Mouse (Mus musculus): ENCODE measurements at regions not wholly inside any gene's neighbourhood (a gene's known extent, or its start where the extent isn't known, plus 50 kb on each side); places are given as distances from the start of the nearest gene placed in this dataset.
A peak's percentile ranks its signal among the peaks of the same experiment; 100 is the strongest.

DNA sequence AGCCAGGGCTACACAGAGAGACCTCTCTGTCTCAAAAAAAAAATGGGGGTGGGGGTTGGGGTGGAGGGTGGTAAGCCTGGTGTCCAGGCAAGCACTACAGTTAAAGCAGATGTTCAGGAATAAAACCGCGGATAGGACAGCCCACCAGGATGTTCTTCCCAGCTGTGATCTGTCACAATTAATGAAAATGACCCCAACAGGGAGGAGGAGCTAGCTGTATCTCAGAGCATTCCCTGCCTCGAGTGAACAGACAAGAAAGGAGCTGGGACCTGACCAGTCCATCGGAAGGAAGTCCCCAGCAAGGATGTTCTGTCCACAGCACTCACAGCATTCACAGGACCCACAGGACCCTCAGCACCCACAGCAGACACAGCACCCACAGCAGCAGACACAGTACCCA, 80.4 kb downstream of the Utp6 start:
- Histone ChIP-seq H3K27me3 (ENCODE audit: control insufficient read depth, insufficient read depth, insufficient read length) (no peaks in the 10 kb centered on the region), H3K4me3 (ENCODE audit: insufficient read depth, poor library complexity, severe bottlenecking) (no peak overlapping the region), H3K79me2 (ENCODE audit: control insufficient read depth, insufficient read depth) (no peaks in the 10 kb centered on the region), H3K36me3 (ENCODE audit: control insufficient read depth, insufficient read depth) (no peaks in the 10 kb centered on the region), H3K79me3 (ENCODE audit: low read depth) (no peaks in the 10 kb centered on the region), H3ac (ENCODE audit: control insufficient read depth, insufficient read length, low read depth) (no peak overlapping the region)
- TF ChIP-seq CTCF (IDR thresholded peaks at IDR 0.05; ENCODE audit: control insufficient read depth, insufficient read depth, insufficient read length) (no peak), CEBPB (IDR thresholded peaks at IDR 0.05; ENCODE audit: low read depth) (no peak), FOSL1 (IDR thresholded peaks at IDR 0.05; ENCODE audit: insufficient read depth, low read length, poor library complexity, severe bottlenecking) (no peak), MAX (IDR thresholded peaks at IDR 0.05) (no peak), MYOD1 (IDR thresholded peaks at IDR 0.05; ENCODE audit: control insufficient read depth, insufficient read length, low read depth) (no peak), USF1 (IDR thresholded peaks at IDR 0.05; ENCODE audit: low read depth) (no peak), MYOG (IDR thresholded peaks at IDR 0.05; ENCODE audit: control insufficient read depth, extremely low read depth, insufficient read length) (no peak)

GRCm38 (mm10) chr11:79878091-79878490, 84.1 kb downstream of the Utp6 start:
- Histone ChIP-seq H3K79me2 (ENCODE audit: control insufficient read depth, insufficient read depth) (no peaks in the 10 kb centered on the region), H3K36me3 (ENCODE audit: control insufficient read depth, insufficient read depth) (no peaks in the 10 kb centered on the region), H3ac (ENCODE audit: control insufficient read depth, insufficient read length, low read depth) (no peak overlapping the region), H3K4me3 (ENCODE audit: insufficient read depth, poor library complexity, severe bottlenecking) (no peak overlapping the region), H3K79me3 (ENCODE audit: low read depth) (no peaks in the 10 kb centered on the region), H3K27me3 (ENCODE audit: control insufficient read depth, insufficient read depth, insufficient read length) (no peaks in the 10 kb centered on the region)
- TF ChIP-seq USF1 (IDR thresholded peaks at IDR 0.05; ENCODE audit: low read depth) (no peak), CEBPB (IDR thresholded peaks at IDR 0.05; ENCODE audit: low read depth) (no peak)

- Histone ChIP-seq H3K36me3 (ENCODE audit: control insufficient read depth, insufficient read depth) (no peaks in the 10 kb centered on the region), H3K4me3 (ENCODE audit: insufficient read depth, poor library complexity, severe bottlenecking) (no peak overlapping the region), H3K79me2 (ENCODE audit: control insufficient read depth, insufficient read depth) (no peaks in the 10 kb centered on the region), H3K79me3 (ENCODE audit: low read depth) (no peaks in the 10 kb centered on the region), H3ac (ENCODE audit: control insufficient read depth, insufficient read length, low read depth) (no peak overlapping the region), H3K27me3 (ENCODE audit: control insufficient read depth, insufficient read depth, insufficient read length) (no peaks in the 10 kb centered on the region)
- TF ChIP-seq MYOG (IDR thresholded peaks at IDR 0.05; ENCODE audit: control insufficient read depth, extremely low read depth, insufficient read length) (no peak), CEBPB (IDR thresholded peaks at IDR 0.05; ENCODE audit: low read depth) (no peak), USF1 (IDR thresholded peaks at IDR 0.05; ENCODE audit: low read depth) (no peak), MYOD1 (IDR thresholded peaks at IDR 0.05; ENCODE audit: control insufficient read depth, insufficient read length, low read depth) (no peak), CTCF (IDR thresholded peaks at IDR 0.05; ENCODE audit: control insufficient read depth, insufficient read depth, insufficient read length) (no peak), FOSL1 (IDR thresholded peaks at IDR 0.05; ENCODE audit: insufficient read depth, low read length, poor library complexity, severe bottlenecking) (no peak), MAX (IDR thresholded peaks at IDR 0.05) (no peak)
Measured at GRCm38 (mm10) chr11:79877184-79877745, 84.9 kb downstream of the Utp6 start.

GRCm38 (mm10) chr11:79871783-79872628, 90.2 kb downstream of the Utp6 start:
- no peak for TF ChIP-seq CEBPB (IDR thresholded peaks at IDR 0.05; ENCODE audit: low read depth)
- no peak for TF ChIP-seq CTCF (IDR thresholded peaks at IDR 0.05; ENCODE audit: control insufficient read depth, insufficient read depth, insufficient read length)
- no peak for TF ChIP-seq FOSL1 (IDR thresholded peaks at IDR 0.05; ENCODE audit: insufficient read depth, low read length, poor library complexity, severe bottlenecking)
- TF ChIP-seq MAX (IDR thresholded peaks at IDR 0.05) = no peak
- TF ChIP-seq USF1 (IDR thresholded peaks at IDR 0.05; ENCODE audit: low read depth) = no peak
- TF ChIP-seq MYOD1 (IDR thresholded peaks at IDR 0.05; ENCODE audit: control insufficient read depth, insufficient read length, low read depth) = no peak
- no peak for TF ChIP-seq MYOG (IDR thresholded peaks at IDR 0.05; ENCODE audit: control insufficient read depth, extremely low read depth, insufficient read length)
- no peak overlapping the region for H3ac ChIP-seq (ENCODE audit: control insufficient read depth, insufficient read length, low read depth)
- H3K79me3 ChIP-seq (ENCODE audit: low read depth) = no peaks in the 10 kb centered on the region
- no peaks in the 10 kb centered on the region for H3K27me3 ChIP-seq (ENCODE audit: control insufficient read depth, insufficient read depth, insufficient read length)
- no peaks in the 10 kb centered on the region for H3K79me2 ChIP-seq (ENCODE audit: control insufficient read depth, insufficient read depth)
- H3K36me3 ChIP-seq (ENCODE audit: control insufficient read depth, insufficient read depth) = no peaks in the 10 kb centered on the region
- H3K4me3 ChIP-seq (ENCODE audit: insufficient read depth, poor library complexity, severe bottlenecking) = no peak overlapping the region

DNA sequence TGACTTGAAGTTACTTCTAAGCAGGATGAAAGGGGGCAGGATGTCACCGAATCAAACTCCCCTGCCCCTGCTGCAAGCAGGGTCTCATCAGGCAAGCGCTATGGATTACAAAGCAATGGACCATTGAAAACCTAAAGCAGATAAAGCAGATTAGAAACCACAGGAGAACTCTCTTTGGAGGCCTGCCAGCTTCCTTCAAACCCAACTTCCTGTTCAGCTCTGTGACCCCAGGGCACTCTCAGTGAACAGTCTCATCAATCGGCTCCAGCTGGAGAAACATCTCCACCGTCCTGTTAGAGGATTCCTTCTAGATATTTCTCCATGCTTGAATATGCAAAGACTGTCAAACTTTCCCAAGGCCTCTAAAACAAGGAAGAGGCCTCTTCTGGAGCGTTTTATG, 92.0 kb downstream of the Utp6 start:
- TF ChIP-seq MYOG (IDR thresholded peaks at IDR 0.05; ENCODE audit: control insufficient read depth, extremely low read depth, insufficient read length) (no peak), MAX (IDR thresholded peaks at IDR 0.05) (no peak)
- Histone ChIP-seq H3K79me3 (ENCODE audit: low read depth) (no peaks in the 10 kb centered on the region), H3K79me2 (ENCODE audit: control insufficient read depth, insufficient read depth) (no peaks in the 10 kb centered on the region), H3K4me3 (ENCODE audit: insufficient read depth, poor library complexity, severe bottlenecking) (no peak overlapping the region), H3ac (ENCODE audit: control insufficient read depth, insufficient read length, low read depth) (no peak overlapping the region), H3K36me3 (ENCODE audit: control insufficient read depth, insufficient read depth) (no peaks in the 10 kb centered on the region), H3K27me3 (ENCODE audit: control insufficient read depth, insufficient read depth, insufficient read length) (no peaks in the 10 kb centered on the region)

DNA sequence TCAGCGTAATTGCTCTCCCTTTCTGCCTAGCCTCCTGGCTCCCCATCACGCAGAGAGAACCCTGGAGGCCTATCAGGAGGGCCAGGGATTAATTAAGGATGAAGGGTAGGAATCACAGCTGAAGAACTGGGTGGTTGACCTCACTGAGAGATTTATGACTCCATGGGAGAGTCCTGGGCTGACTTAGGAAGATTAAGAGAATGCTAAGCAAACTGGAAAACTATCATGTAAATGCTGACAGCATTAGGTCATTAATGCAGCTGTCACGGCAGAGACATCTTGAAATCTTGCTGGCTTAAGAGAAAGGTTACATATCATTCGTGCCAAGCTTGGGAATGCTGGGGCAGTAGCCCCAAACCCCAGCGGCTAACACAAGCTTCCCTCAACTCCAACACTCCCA, 93.2 kb downstream of the Utp6 start:
- H3K27me3 ChIP-seq (ENCODE audit: control insufficient read depth, insufficient read depth, insufficient read length) = no peaks in the 10 kb centered on the region
- no peak overlapping the region for H3ac ChIP-seq (ENCODE audit: control insufficient read depth, insufficient read length, low read depth)
- H3K36me3 ChIP-seq (ENCODE audit: control insufficient read depth, insufficient read depth) = no peaks in the 10 kb centered on the region
- TF ChIP-seq MYOD1 (IDR thresholded peaks at IDR 0.05; ENCODE audit: control insufficient read depth, insufficient read length, low read depth) = peak; percentile 98
- TF ChIP-seq FOSL1 (IDR thresholded peaks at IDR 0.05; ENCODE audit: insufficient read depth, low read length, poor library complexity, severe bottlenecking) = no peak
- peak; percentile 20 for TF ChIP-seq MAX (IDR thresholded peaks at IDR 0.05)
- no peak for TF ChIP-seq CTCF (IDR thresholded peaks at IDR 0.05; ENCODE audit: control insufficient read depth, insufficient read depth, insufficient read length)
- TF ChIP-seq USF1 (IDR thresholded peaks at IDR 0.05; ENCODE audit: low read depth) = no peak
- no peak for TF ChIP-seq MYOG (IDR thresholded peaks at IDR 0.05; ENCODE audit: control insufficient read depth, extremely low read depth, insufficient read length)
- no peak for TF ChIP-seq CEBPB (IDR thresholded peaks at IDR 0.05; ENCODE audit: low read depth)
- H3K79me3 ChIP-seq (ENCODE audit: low read depth) = no peaks in the 10 kb centered on the region
- no peaks in the 10 kb centered on the region for H3K79me2 ChIP-seq (ENCODE audit: control insufficient read depth, insufficient read depth)
- H3K4me3 ChIP-seq (ENCODE audit: insufficient read depth, poor library complexity, severe bottlenecking) = no peak overlapping the region
